Mouse (Mus musculus): Measurements from ENCODE around the gene Hadh.

Gene Hadh

DNA sequence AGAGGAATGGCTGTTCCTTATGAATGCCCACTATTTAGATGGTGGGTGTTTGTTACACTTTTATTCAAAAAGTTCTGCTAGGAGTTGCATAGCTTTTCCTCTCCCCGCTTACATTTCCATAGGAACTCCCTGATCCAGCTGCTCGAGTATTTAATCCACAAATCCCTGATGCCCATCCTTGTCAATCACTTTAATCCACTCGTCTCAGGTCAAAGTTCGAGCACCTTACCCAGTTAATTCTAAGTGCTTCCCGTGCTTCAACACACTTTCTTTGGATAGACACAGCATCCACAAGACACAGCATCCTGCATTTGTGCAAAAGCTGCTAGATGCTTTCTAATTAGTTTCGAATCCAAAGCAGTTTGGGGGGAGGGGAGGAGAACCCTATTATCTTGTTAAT is 1.5 kb downstream of the Hadh start:
- DNase-seq = peak; percentile 14

- no peak for DNase-seq
Measured at GRCm38 (mm10) chr3:131266366-131267050, 5.4 kb downstream of the Hadh start.

GRCm38 (mm10) chr3:131265516-131265915 is 6.4 kb downstream of the Hadh start:
- DNase-seq = no peak

GRCm38 (mm10) chr3:131263766-131264486 is 8.0 kb downstream of the Hadh start:
- DNase-seq = peak; percentile 34

GRCm38 (mm10) chr3:131260418-131260817 is 11.5 kb downstream of the Hadh start:
- DNase-seq = no peak

GRCm38 (mm10) chr3:131259392-131259965 is 12.4 kb downstream of the Hadh start:
- no peak for DNase-seq

- DNase-seq = no peak
Measured at GRCm38 (mm10) chr3:131258921-131259320, 13.0 kb downstream of the Hadh start.

GRCm38 (mm10) chr3:131255399-131255981 is 16.4 kb downstream of the Hadh start:
- no peak for DNase-seq

DNA sequence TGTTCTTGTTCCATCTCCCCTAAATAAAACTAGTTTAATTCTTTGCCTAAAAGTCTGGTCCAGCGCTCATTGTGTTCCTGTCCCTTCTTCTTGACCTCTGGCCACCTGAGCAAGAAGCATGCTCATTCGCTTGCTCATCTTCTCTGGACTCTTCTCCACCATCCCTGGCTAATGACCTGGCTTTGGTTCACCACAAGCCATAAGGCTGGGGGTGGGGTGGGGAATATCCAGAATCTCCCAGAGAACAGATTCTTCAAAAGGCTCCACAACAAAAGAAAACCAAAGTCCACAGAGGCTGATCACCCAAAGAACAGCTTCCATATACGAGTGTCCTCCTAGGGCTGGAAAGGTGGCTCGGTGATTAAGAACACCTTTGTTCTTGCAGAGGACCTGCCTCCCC is 16.9 kb downstream of the Hadh start:
- no peak for DNase-seq

DNA sequence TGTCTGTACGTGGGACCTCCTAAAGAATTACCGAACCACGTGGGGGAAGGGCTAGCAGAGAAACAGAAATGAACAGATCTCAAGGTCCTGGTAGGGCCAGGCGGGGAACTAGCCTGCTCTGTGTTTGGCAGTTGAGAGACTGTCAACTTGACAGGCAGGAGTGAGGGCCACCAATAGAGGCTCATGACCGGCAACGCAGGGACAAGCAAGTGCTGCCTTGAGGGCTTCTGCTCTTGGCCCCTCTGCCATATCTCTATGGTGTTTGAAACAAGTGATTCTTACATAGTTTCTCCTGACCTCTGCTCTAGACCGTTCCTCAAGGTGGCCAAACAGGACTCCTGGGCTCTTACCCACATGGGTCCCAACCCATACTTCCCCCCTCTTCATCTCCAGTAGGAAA is 20.3 kb downstream of the Hadh start:
- DNase-seq = no peak

DNA sequence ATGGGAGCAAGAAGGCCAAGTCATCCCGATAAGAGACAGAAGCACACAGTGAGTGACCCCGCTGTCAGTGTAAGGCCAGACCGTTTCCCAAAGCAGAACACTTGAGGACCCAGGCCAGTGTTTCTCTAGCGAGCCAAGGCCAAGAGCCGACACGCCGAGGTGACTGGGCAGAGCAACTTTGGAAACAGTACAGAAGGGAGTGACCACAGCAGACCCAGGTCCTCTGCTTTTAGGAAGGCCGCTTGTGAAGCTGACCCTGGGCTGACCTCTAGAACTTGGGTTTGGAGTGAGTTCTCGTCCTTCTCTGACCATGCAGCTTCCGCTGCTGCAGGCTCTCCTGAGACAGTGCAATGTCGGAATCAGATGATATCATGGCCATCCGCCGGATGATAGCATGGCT is 20.9 kb downstream of the Hadh start:
- no peak for DNase-seq

DNA sequence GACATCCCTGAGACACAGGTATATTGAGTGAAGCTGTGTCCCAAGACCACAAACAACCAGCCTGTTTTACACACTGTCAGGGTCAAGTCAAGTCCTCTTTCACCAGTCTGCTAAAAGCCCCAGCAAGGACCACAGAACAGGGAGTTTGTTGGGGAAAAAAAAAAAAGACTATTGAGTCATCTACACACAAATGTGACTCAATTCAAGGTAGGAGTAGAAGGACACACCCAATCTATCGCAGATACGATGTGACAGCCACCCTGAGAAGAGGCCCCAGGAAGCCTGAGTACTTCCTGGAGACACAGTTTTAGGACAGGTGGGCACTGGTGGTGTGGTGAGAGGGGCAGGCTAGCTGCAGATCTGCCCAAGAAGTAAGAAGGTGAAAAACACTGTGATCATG is 21.6 kb downstream of the Hadh start:
- DNase-seq = no peak

DNA sequence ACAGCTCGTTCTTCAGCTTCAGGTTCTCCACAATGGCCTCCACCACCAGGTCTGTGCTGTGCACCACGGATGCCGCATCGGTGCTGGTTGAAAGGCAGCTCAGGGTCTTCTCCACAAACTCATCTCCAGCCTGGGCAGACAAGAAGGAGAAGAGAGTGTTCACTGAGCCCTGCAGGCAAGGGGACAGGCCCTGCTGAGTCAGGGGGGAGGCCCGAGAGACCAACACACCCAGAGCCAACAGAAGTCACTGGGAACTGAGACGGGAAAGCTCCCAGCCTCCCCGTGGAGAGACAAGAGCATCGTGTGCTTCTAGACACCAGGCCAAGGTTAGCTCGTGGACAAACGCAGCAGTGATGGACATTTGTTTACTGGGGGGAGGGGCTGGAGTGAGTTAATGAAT is 23.5 kb downstream of the Hadh start:
- no peak for DNase-seq

GRCm38 (mm10) chr3:131247851-131248250 is 24.1 kb downstream of the Hadh start:
- no peak for DNase-seq

DNA sequence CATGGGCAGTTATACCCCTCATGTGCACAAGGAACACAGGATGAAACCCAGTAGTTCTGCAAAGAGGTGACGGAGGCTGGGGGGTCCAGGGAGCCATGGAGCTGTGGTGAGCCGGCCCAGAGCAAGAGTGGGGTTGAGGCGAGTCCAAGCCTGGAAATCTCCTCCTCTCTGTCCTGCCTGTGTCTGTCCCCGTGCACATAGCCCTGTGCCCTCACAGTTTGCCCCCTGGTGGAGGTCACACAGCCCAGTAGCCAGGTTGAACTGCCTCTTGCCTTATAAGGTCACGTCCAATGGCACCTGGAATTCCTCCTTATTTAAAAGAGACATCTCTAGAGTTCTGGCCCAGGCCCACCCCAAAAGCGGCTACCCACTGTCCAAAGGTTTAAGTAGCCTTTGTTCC is 24.5 kb downstream of the Hadh start:
- no peak for DNase-seq

GRCm38 (mm10) chr3:131246579-131247046 is 25.3 kb downstream of the Hadh start:
- DNase-seq = no peak

DNA sequence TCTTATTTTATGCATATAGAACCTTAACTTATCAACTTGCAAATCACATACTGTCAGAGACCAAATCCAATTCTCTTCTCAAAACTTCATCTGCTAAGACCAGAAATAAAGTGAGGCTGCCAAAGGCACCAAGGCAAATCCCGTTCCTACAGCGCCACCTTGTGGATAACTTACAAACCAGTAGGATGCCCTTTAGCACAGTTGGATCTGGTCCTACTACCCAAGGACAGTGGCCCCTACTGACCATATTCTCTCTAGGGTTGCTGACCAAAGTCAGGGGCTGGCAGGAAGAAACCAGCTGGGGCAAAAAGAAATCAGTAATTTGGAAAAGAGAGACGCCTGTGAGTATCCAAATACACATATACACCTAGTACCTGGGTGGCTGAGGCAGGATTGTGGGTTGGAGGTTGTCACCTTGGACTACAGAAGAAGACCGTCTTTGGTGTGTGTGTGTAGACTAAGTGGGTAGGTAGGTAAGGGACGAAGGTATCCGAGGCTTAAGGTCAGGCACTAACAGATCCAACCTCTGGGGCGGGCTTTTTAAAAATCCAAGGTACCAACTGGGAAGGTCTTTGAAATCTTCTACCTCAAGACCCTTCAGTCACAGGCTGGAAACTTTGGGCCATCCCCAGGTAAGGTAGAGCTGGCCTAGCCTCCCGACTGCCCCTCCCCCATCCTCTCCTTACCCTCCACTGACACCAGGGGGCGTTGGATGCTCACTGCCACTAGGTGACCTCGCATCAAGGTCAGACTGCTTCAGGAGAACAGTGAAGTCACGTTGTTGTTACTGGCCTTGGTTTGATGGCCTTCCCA is 25.9 kb downstream of the Hadh start:
- peak; percentile 85 for DNase-seq

GRCm38 (mm10) chr3:131237785-131238633 is 33.9 kb downstream of the Hadh start:
- DNase-seq = peak; percentile 86

- DNase-seq = no peak
Measured at GRCm38 (mm10) chr3:131237061-131237460, 34.8 kb downstream of the Hadh start.

- DNase-seq = no peak
Measured at GRCm38 (mm10) chr3:131228083-131228482, 43.8 kb downstream of the Hadh start.

DNA sequence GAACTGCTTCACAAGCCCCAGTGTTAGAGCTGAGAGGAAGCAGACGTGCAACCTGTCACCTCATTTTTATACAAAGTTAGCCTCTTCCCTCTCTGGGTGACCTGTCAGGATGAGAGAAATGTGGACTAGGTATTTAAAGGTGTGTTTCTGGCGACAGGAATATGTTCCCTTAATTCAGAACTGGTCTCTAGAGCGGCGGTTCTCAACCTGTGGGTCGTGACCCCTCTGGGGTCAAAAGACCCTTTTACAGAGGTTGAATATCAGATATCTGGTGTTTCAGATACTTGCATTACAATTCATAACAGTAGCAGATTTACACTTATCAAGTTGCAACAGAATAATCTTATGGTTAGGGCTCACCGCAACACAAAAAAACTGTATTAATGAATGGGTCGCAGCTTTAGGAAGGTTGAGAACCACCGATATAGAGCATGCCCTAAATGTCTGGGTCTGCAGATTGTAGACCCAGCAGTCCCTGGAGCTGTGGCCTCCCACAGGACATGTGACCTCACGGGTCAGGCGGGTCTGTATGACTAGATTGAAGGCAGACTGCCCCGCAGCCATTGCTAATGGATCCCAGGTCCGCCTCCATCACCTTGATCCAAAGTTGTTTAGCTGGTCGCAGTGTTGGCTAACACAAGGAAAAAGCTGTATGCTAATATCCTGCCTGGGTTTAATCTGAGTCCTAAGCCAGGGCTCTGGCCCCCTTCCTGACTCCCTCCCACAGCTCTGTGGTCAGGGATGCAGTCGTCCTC is 53.1 kb downstream of the Hadh start:
- peak; percentile 32 for DNase-seq
